Mouse (Mus musculus): Measurements from ENCODE around the gene Faap20. TPM values are rescaled to one million over a fixed set of nuclear protein-coding genes. Genes with fewer than 3 reads are reported as not detected.

Gene Faap20
- 10 to 100 TPM; 46.6 to 54.5 TPM for total RNA-seq (2021)
- long read RNA-seq, experiment 1, transcript Faap20-210 (4 exons, 1,076 nt), result minor isoform, 11 of 25 reads
- long read RNA-seq, experiment 1, transcript Faap20-201 (3 exons, 1,479 nt), result major isoform, 14 of 25 reads
- long read RNA-seq, experiment 1, partial matches to known transcripts, result 0 of 25 reads
- long read RNA-seq, experiment 1, other reads (novel, unspliced or antisense), result 0 of 25 reads
- long read RNA-seq, experiment 2, transcript Faap20-201 (3 exons, 1,479 nt), result minor isoform, 41 of 98 reads
- long read RNA-seq, experiment 2, transcript Faap20-209 (2 exons, 655 nt), result minor isoform, 6 of 98 reads
- long read RNA-seq, experiment 2, transcript Faap20-210 (4 exons, 1,076 nt), result major isoform, 44 of 98 reads
- long read RNA-seq, experiment 2, partial matches to known transcripts, result 0 of 98 reads
- long read RNA-seq, experiment 2, other reads (novel, unspliced or antisense), result 6 of 98 reads

DNA sequence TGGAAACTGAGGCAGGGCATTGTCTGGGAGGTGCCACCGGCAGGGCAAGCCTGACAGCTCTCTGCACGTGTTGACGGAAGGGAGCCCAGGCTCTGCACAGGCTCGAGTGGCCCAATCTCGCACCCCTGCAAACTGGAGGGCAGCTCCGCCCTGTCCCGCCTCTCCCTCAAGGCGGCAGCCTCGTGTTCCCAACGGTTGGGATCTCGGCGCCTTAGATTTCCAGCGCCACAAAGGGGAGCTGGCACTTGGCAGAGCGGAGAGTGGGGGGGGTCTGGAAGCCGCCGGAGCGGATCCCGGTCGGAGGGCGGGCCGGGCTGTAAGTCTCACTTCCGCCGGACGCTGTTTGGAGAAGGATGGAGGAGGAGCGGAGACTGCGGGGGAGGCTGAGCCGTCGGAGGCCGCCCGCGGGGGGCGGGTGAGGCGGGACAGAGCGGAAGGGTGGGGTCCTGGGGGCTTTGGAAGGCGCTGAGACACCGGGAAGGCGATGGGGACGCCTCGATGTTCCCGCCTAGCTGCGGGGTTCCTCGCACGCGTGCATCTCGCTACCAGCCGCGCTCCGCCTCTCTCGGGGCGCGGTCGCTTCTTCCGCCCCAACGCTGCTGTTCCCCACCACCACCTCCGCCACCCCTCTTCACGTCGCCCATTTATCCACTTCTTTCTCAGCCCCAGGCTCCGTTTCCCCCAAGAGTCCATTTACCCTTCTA lies at the start of gene Faap20:
TSS of gene Faap20 (plus strand) at position 155 of the 704 bp plus-strand sequence.
- DNase-seq (ENCODE audit: low spot score in 2 of 2), result peak; percentile 84 to 87

GRCm38 (mm10) chr4:155200861-155201390 lies 48.7 kb upstream of the Faap20 start:
- DNase-seq (ENCODE audit: low spot score in 2 of 2), result no peak

GRCm38 (mm10) chr4:155201764-155202163 lies 47.8 kb upstream of the Faap20 start:
- DNase-seq (ENCODE audit: low spot score in 2 of 2), result no peak

DNA sequence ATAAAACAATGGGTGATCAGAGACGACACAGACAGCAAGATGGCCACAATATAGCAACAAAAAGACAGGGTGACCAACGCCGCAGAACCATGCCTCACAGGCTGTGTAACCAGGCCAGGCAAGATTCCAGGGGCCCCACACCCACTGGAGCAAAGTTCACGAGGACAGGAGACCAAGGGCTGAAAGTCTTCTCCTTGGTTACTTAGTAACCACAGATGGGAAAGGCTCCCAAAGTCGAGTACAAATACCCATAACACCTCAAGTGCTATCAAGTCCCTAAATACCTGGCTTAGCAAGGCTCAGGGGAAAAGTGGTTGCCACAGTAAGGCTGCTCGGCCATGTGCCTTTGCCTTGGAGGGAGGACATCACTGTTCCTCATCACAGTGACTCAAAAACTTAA lies 43.7 kb upstream of the Faap20 start:
- no peak for DNase-seq (ENCODE audit: low spot score in 2 of 2)

DNA sequence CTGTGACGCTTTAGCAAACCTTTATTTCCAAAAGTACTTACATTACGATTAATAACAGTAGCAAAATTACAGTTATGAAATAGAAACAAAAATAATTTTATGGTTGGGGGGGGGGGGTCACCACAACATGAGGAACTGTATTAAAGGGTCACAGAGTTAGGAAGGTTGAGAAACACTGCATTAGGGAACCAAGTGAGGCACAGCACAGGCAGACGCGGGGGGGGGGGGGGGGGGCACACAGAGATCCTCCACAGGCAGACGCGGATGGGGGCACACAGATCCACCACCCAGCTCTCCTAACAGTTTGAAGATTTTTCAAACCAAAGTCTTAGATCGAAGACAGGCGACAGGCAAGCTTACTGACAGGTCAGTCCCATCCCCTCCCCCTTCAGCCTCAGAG lies 43.1 kb upstream of the Faap20 start:
- no peak for DNase-seq (ENCODE audit: low spot score in 2 of 2)

- DNase-seq (ENCODE audit: low spot score in 2 of 2), result no peak
Observed at GRCm38 (mm10) chr4:155207841-155208240, 41.8 kb upstream of the Faap20 start.

- no peak for DNase-seq (ENCODE audit: low spot score in 2 of 2)
Observed at GRCm38 (mm10) chr4:155208613-155209012, 41.0 kb upstream of the Faap20 start.

GRCm38 (mm10) chr4:155209079-155209478 lies 40.5 kb upstream of the Faap20 start:
- no peak for DNase-seq (ENCODE audit: low spot score in 2 of 2)

DNA sequence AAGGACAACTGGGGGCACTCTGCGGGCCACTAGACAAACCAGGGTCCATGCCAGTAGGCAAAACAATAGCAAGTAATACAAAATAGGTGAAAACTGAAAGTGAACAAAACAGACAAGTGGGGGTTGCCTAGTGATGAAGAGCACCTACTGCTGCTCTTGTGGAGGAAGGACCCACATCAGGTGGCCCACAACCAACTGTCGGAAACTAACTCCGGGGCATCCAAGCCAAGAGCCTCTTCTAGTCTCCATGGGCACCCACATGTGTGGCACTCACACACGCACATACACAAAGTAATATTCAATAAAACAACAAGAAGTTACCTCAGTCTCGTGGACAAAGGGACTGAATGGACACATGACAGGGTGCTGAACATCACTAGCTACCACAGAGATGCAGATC lies 40.1 kb upstream of the Faap20 start:
- DNase-seq (ENCODE audit: low spot score in 2 of 2), result no peak

DNA sequence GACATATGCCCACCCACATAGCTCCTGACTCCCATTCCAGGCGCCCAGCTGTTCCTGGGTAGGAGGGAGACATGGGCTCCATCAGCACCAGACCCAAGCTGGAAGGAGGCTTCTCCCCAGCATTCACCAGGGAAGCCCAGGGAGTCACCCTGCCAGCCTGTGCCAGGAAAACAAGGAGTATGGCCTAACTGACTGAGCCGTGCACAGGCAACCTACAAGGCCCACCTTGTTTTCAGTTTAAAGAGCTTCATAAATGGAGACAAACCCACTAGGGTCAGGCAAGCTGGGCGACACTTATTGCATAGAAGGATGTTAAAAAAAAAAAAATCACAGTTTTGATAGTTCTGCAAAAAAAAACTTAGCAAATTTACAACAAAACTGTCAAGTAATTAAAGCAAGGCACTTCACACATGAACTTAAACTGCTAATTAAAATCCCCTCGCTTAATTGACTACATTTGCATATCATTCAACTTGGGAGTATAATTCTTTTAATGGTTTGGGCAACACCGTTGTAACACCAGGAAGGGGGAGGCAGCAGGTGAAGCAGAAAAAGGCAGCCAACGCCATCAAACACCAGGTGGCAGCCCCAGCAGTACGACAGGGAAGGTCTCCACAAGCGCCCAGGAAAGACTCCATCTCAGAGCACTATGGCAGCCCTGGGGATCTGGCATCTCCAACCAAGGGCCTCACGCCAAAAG lies 36.4 kb upstream of the Faap20 start:
- DNase-seq (ENCODE audit: low spot score in 2 of 2), result no peak

DNA sequence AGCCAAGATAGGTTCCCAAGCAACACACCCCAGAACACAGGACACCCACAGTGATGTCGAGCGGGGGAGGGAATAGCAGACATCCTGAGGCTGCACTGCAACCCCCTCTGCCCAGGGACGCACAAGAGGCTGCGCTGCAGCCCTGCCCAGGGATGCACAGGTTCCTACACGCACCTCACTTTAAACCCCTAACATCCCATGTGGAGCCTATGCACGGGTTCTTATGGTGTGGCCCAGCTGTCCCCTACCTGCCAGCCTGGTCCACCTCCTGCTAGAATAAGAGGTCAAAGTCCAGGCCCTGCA lies 35.9 kb upstream of the Faap20 start:
- no peak for DNase-seq (ENCODE audit: low spot score in 2 of 2)

DNA sequence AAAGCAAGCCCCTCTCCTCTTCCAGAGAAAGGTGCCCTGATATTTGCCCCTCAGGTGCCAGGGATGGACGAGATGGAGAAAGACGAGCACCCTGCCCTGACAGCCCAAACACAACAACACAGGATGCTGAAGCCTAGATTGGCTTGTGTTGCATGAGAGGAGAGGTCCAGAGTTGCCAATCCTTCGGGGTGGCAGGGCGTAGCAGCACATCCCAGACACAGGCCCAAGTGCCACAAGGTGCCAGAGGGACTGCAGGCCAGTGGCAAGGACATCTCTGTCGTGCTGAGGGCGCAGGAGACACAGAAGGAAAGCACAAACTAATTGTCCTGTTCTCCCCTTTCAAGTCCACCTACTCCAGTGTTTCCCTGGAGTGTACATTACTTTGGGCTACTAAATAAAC lies 35.4 kb upstream of the Faap20 start:
- no peak for DNase-seq (ENCODE audit: low spot score in 2 of 2)

DNA sequence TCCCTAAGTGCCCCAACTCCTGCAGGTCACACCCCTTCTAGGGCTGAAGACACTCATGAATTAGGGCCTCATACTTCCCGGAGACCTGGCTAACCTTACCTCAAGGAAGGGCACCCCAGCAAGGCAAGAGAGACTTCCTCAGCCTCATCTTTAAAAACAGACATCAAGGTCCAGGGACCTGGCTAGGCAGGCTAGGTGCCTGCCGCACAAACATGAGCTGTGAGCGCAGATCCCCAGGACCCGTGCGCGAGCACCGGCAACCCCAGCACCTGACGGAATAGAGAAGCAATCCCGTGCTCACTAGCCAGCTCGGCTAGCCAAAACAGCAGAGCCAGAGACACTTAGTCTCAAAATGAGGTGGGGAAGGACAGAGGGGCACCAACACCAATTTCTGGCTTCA lies 34.8 kb upstream of the Faap20 start:
- DNase-seq (ENCODE audit: low spot score in 2 of 2), result no peak

DNA sequence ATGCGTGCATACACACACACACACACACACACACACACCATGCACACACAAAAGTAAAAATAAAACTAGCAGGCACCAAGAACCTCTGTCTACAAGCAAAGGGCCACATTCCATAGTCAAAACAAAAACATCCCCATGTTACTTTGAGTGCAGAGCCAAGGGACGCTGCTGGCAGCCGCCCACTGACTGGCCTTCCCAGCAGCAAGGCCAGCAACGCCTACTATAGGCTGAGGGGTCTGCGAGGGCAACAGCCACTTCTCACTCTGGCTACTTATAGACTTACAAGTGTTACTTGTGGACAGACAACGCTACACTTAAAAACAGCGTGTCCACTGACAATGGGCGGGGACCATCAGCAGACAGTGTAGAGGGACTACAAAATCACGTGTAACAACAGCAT lies 34.4 kb upstream of the Faap20 start:
- no peak for DNase-seq (ENCODE audit: low spot score in 2 of 2)

DNA sequence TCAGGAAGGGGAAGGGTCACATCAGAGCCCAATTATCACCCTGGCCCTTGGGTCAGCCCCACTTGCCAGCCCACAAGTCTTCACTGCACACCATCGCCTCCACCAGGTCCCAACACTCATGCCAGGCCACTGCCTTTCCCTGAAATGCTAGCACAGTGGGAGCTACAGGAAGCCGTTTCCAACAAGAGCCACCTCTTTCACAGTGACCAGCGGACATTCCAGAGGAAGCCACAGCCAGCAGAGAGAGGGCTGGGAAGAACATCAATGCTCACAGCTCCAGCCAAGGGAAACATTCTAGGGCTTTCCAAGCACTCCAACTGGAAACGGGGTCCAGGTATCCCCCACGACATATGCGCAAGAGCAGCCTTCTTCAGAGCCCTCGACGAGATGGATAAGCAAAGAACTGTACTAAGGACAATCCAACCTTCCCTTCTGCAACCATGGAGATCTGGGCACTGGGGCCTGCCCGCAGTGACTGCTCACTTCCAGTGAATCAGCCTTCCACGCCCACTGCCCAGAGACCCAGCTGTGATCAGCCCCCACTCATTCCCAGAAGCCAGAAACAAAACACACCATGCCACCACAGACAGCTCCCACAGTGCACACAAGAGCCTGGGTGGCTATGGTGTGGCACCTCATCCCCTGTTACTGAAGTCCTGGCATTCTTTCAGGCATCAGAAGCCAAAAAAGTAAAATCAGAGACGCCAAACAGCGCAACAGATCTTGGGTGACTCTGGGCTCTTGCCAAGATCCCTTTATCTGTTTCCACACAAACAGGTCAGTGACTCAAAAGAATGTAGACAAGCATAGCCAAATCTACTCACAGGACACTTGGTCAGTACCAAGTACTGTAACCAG lies 33.6 kb upstream of the Faap20 start:
- peak in 1 of 2 experiments; percentile 38 for DNase-seq (ENCODE audit: low spot score in 2 of 2)

- peak in 1 of 2 experiments; percentile 32 for DNase-seq (ENCODE audit: low spot score in 2 of 2)
Observed at GRCm38 (mm10) chr4:155217241-155218103, 32.1 kb upstream of the Faap20 start.

- DNase-seq (ENCODE audit: low spot score in 2 of 2), result no peak
Observed at GRCm38 (mm10) chr4:155218104-155218732, 31.4 kb upstream of the Faap20 start.

DNA sequence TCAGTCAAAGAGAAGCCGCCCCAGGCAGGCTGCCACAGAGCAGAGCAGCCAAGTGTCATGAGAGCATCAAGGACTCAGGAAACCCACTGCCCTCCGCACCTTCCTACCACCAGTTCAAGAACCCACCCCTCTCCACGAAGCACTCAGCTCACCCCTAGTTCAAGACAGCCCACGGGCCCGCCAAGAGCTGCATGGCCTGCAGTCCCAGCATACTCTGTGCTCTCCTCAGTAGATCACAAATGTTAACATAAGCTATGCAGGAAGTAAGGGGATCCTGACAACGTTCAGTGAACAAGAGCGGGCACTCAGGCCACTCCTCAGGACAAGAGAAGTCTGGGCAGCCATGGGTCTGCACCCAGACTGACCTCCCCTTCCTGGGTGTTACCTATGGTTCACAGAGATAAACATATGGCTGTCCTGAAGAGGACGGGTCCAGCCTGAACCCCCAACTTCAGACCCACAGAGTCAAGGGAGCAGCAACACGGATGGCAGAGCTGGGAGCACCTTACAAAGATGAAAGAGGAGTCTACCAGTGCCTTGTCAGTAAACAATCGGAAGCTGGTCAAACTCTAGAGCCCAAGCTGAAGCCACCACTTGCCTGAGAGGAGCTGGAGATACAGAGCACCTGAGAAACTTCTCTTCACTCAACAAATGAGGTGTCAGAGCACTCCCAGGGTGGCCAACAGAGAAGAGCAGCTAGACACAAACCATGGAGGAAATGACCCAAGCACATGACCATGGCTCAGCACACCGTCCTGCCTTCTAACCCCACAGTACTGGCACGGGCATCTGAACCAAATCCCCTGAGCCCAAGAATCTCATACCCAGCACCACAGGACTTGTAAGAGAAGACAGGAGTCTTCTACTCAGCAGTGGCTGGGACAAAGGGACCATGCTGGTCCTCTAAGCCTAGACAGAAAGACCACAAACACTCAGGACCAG lies 30.1 kb upstream of the Faap20 start:
- no peak for DNase-seq (ENCODE audit: low spot score in 2 of 2)

All from adrenal gland, adult 18-20 months (tissue).